Mouse (Mus musculus) adrenal gland, adult 8-10 months (tissue): ENCODE results near the gene Olfr657. TPM values are rescaled to one million over a fixed set of nuclear protein-coding genes. Genes with fewer than 3 reads are reported as not detected.
A peak's percentile ranks its signal among the peaks of the same experiment; 100 is the strongest.

Source experiments
- DNase-seq: peaks from one replicate; pipeline ENCODE4 v3.0.0; 2022
- total RNA-seq, 4 experiments: library from RNA; stranded (reverse); gene quantifications; 2 replicates each; pipeline ENCODE4 v1.2.4; 2022

The Olfr657 gene
- total RNA-seq: not detected

GRCm38 (mm10) chr7:104624494-104624893, at the start of gene Olfr657:
Olfr657 (plus strand) TSS chr7:104624794.
- no peak for DNase-seq

GRCm38 (mm10) chr7:104577014-104577413, 47.6 kb upstream of the Olfr657 start, which contains the start of gene Olfr653:
Olfr653 (plus strand) TSS chr7:104577314.
- no peak for DNase-seq

- no peak for DNase-seq
Measured at GRCm38 (mm10) chr7:104580846-104581245, 43.7 kb upstream of the Olfr657 start.

GRCm38 (mm10) chr7:104581429-104581828, 43.2 kb upstream of the Olfr657 start:
- no peak for DNase-seq

- no peak for DNase-seq
Measured at GRCm38 (mm10) chr7:104586725-104587124, 37.9 kb upstream of the Olfr657 start, which contains the start of gene Olfr654. Olfr654 (plus strand) TSS chr7:104587025.

GRCm38 (mm10) chr7:104588274-104588673, 36.3 kb upstream of the Olfr657 start:
- DNase-seq: no peak

GRCm38 (mm10) chr7:104601679-104602078, 22.9 kb upstream of the Olfr657 start, which contains the start of gene Olfr655:
Olfr655 (minus strand) TSS chr7:104601779.
- no peak for DNase-seq

- peak; percentile 2 for DNase-seq
Measured at GRCm38 (mm10) chr7:104603173-104603572, 21.4 kb upstream of the Olfr657 start.

GRCm38 (mm10) chr7:104604727-104605126, 19.9 kb upstream of the Olfr657 start:
- DNase-seq: no peak

- DNase-seq: no peak
Measured at GRCm38 (mm10) chr7:104613655-104614054, 10.9 kb upstream of the Olfr657 start, which contains the start of gene Olfr656. Olfr656 (plus strand) TSS chr7:104613955.

GRCm38 (mm10) chr7:104646841-104647482, 22.4 kb downstream of the Olfr657 start, which contains the start of gene Olfr658:
Olfr658 (minus strand) TSS chr7:104647305.
- peak; percentile 11 for DNase-seq

GRCm38 (mm10) chr7:104666453-104666852, 41.9 kb downstream of the Olfr657 start, which contains the start of gene Olfr659:
Olfr659 (plus strand) TSS chr7:104666753.
- no peak for DNase-seq

- no peak for DNase-seq
Measured at GRCm38 (mm10) chr7:104686201-104686600, 61.6 kb downstream of the Olfr657 start, which contains the start of gene Olfr661. Olfr661 (plus strand) TSS chr7:104686501.

Other genes with a start within 250 kb of the Olfr657 start
- gene Trim30c, start 224.0 kb upstream of the Olfr657 start, total RNA-seq: under 1 TPM in 2 of 4 experiments, not detected in 2; 0.16 to 0.17 TPM
- gene Trim30a, start 159.6 kb upstream of the Olfr657 start, total RNA-seq: 1 to 10 TPM; 5.7 to 9.1 (median 6.5) TPM
- gene Trim30d, start 116.9 kb upstream of the Olfr657 start, total RNA-seq: 1 to 10 TPM; 6.8 to 8.8 (median 8.3) TPM
- gene Olfr651, start 74.7 kb upstream of the Olfr657 start, total RNA-seq: not detected
- gene Olfr652, start 63.9 kb upstream of the Olfr657 start, total RNA-seq: not detected
- not detected for gene Olfr653, start 47.5 kb upstream of the Olfr657 start, total RNA-seq
- not detected for gene Olfr654, start 37.8 kb upstream of the Olfr657 start, total RNA-seq
- gene Olfr655, start 23.0 kb upstream of the Olfr657 start, total RNA-seq: not detected
- not detected for gene Olfr656, start 10.8 kb upstream of the Olfr657 start, total RNA-seq
- gene Olfr658, start 22.5 kb downstream of the Olfr657 start, total RNA-seq: not detected
- gene Olfr659, start 42.0 kb downstream of the Olfr657 start, total RNA-seq: not detected
- not detected for gene Olfr661, start 61.7 kb downstream of the Olfr657 start, total RNA-seq
- gene Usp17le, start 152.7 kb downstream of the Olfr657 start, total RNA-seq: not detected
- gene Usp17lb, start 217.8 kb downstream of the Olfr657 start, total RNA-seq: not detected
- not detected for gene Usp17la, start 232.2 kb downstream of the Olfr657 start, total RNA-seq